Mouse (Mus musculus) lung, adult 18-20 months (tissue): ENCODE data around the gene Tmem206.
A peak's percentile ranks its signal among the peaks of the same experiment; 100 is the strongest.

Experiments
- DNase-seq, 2 experiments: peaks; one replicate each; pipeline ENCODE4 v3.0.0; 2022; ENCODE audit warnings: mixed read lengths in 2 of 2

Tmem206 gene

GRCm38 (mm10) chr1:191356936-191357335 lies 31.2 kb downstream of the Tmem206 start:
- DNase-seq = no peak

GRCm38 (mm10) chr1:191359478-191359877 lies 33.8 kb downstream of the Tmem206 start:
- no peak for DNase-seq

DNA sequence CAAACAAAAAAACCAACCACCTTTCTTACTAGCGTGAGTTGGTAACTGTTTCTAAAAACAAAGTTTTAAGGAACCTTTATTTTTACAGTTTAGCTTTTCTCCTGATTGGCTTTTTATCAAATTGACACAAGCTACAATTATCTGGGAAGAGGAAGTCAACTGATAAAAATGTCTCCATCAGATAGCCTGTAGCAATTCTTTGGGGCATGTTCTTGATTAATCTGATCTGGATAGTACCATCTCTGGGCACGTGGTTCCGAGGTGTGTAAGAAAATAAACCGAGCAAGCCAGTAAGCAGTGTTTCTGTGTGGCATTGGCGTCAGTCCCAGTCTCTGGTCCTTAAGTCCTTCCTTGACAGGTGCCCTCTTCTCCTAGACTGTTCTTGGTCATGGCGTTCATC lies 36.7 kb downstream of the Tmem206 start:
- DNase-seq = no peak

DNA sequence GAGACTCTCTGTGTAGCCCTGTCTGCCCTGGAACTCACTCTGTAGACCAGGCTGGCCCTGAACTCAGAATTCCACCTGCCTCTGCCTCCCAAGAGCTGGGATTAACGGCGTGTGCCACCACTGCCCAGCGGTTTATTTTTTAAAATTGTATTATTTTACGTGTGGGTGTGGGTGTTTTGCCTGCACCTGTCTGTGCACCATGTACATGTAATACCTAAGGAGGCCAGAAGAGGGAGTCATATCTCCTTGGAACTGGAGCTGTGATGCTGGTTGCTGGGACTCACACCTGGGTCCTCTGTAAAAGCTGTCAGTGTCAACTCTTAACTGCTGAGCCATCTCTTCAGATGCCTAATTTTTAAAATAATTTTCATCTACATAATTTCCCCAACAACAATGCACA lies 38.8 kb downstream of the Tmem206 start:
- peak in 1 of 2 experiments; percentile 28 for DNase-seq

DNA sequence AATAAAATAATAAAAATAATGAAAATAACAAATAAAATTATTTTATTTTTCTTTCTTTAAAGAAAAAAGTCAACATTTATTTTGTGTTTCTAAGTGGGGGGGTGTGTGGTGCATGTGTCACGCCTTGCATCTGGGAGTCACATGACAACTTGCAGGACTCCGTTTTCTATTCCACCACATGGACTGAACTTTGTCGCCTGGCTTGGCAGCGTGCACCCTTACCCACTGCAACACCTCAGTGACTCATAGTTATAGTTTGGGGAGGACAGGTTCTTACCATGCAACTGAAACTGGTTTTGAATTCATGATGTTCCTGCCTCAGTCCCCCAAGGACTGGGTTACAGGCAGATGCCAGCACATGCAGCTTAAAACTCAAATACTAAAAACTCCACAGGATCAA lies 42.5 kb downstream of the Tmem206 start:
- DNase-seq = no peak

DNA sequence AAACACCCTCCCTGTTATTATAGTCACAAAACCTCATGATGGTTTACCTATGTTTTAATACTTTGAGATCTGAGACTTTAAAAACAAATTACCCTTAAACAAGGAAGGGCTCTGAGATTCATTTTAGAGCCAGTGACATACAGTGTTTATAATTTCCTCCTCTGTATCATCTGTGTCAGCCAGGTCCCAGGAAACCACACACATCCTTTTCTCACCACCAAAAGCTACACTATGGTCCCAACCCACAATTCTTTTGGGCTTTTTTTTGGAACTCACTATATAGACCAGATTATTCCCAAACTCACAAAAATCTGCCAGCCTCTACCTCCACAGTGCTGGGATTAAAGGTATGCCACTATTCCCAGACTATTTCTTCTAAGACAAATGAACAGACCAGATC lies 43.4 kb downstream of the Tmem206 start:
- DNase-seq = no peak

GRCm38 (mm10) chr1:191374993-191375643 lies 49.4 kb downstream of the Tmem206 start:
- no peak for DNase-seq

DNA sequence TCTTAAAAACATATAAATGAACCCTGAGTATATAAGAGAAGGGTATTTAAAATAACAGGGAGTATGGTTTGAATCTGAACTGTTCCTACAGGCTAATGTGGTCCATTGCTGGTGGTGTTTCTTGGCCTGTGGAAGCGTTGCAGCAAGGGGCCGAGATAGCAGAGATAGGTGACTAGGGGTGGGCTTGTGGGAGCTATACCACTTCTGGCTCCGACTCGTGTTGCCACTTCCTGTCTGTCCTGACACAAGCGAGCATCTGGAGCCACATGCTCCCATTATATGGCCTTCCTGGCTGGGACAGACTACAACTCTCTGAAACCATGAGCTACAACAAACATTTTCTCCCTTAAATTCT lies 49.9 kb downstream of the Tmem206 start:
- DNase-seq = no peak

GRCm38 (mm10) chr1:191378080-191378479 lies 52.4 kb downstream of the Tmem206 start:
- no peak for DNase-seq

DNA sequence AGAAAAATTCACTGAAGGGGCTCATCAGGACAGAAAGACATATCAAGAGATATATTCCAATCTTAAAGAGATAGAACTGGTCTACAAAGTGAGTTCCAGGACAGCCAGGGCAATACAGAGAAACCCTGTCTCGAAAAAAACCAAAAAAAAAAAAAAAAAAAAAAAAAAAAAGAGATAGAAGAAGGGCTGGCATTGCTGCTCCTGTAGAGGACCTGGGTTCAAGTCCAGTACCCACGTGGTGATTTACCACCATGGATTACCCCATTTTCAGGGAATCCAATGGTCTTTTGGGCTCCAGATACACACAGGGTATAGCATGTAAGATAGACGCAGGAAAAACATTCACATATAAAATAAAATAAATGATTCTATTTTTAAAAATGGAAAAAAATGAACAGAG lies 55.1 kb downstream of the Tmem206 start:
- no peak for DNase-seq

- DNase-seq = no peak
Measured at GRCm38 (mm10) chr1:191381955-191382736, 56.4 kb downstream of the Tmem206 start.

GRCm38 (mm10) chr1:191384786-191385430 lies 59.2 kb downstream of the Tmem206 start:
- DNase-seq = no peak

DNA sequence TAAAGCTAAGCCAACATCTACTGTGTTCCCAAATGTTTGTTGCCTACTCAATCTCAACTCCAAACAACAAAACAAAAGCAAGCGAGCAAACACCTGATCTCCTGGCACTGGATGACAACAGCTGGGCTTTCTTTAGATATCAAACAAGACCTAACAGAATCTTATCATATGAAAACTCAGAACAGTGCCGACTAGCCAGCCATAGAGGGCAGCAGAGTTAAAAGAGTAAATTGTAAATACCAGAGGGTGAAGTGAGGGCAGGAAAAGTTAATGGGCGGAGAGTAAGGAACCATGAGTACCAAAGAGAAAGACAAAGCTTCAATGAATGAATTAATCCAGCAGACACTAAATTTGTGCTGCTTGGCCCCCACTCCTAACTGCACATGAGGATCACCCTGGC lies 65.6 kb downstream of the Tmem206 start:
- DNase-seq = peak; percentile 66 to 77

DNA sequence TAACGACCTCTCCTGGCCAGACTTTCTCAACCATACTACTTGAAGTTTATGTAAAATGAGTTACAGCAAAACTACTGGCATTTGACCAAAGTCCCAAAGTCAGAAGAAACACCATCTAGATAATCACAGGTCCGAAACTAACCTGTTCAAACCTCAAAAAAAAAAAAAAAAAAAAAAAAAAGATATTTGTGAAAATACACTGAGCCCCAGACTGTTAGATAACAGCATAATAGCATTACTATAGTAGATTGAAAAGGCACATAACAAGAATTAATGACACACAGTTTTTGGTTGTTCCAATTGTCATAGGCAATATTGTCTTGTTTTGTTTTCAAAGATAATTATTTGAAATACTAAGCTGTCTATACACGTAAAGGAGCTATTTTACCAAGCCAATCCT lies 67.8 kb downstream of the Tmem206 start:
- DNase-seq = no peak

DNA sequence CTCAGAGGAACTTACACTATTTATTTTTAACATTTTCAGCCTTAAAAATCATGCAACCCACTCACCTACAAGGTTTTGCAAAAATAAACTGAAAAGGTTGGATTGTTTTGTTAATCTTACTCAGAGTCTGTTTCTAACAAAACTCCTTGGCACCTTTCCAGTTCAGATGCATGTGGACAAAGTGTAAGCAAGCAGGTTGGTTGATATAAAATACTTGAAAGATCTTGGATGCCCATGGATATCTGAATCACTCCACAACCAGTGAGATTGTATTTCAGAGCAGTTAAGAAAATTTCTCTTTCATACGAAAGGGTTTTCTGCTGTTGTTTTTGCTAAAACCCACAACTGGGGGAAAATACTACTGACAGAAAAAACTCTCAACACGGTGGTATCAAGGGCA lies 68.4 kb downstream of the Tmem206 start:
- peak in 1 of 2 experiments; percentile 32 for DNase-seq

DNA sequence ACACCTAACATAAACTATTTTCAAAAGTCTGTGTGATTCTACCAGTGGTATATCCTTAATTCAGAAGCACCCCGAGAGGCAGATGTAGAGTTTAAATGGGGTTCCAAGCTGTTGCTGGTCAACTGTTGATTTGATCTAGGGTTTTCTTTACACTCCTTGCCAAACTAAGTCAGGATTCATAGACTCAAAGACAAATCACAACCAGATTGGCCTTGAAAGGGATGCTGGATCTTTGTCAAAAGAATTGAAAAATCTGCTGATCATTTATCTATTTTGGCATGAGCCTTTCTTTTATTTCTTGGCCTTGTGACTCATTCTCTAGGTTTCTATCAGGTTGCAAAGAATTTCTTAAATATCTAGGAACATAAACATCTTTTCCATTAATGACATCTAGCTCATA lies 69.5 kb downstream of the Tmem206 start:
- no peak for DNase-seq

GRCm38 (mm10) chr1:191395871-191396433 lies 70.2 kb downstream of the Tmem206 start:
- DNase-seq = peak; percentile 58 to 66

DNA sequence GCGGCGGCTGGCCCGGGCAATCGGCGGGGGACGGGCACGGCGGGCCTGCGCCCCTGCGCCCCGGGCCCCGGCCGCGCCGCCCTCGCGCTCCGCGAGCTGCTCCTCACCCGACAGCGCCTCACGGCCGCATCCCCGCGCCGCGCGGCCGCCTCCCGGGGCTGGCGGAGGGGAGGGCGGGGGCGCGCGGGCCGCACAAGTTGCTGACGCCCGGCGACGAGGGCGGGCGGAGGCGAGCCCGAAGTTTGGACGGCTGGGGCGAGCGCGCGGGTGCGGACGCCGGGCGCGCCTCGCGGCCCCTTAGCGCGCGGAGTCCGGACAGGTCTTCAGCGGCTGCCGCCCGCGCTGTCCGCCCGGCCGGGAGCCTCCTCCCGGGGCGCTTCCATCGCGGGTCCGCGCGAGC lies 70.7 kb downstream of the Tmem206 start:
- DNase-seq = peak; percentile 61

DNA sequence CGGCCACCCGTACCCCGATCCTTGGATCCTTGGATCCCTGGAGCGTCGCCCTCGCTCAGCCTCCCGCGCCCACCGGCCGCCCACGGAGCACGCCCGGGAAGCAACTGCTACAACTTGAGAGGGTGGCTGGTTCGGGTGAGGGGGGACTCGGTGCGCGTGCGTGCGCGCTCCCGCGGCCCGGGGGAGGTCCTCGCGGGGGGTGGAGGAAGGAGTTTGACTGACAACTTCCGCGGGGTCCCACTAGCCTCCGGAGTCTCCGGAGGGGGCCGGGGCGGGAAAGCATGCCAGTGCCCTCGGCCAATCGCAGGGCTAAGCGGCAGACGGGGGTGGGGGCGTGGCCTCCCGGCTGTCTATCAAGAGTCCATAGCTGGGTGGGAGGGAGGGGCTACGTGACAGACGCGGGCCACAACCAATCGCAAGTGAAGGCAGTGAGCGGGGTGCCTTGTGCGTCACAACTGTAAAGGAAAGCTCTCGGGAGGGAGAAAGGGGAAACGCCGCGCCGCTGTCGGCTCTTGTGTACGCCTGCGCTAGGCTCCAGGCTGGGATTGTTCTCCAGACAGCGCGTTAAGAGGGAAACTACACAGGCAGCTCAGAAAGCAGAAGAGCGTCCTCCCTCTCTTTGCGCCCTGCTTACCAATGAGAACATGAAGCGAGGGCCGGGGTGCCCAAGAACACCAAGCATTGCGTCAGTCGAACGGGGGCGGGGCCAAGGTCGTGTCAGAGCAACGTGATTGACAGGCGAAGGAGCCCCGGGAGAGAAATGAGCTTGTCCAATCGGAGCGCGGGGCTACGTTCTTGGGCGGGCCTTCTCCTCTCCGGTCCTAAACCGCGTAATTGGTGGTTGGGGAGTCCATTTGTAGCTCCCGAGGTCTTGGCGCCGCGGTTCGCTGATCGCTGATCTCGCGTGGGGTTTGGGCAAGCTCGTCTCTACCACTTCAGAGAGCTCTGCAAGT lies 71.5 kb downstream of the Tmem206 start:
- DNase-seq = peak; percentile 99 to 100
